Mouse (Mus musculus): ENCODE results near the gene Dusp22. TPM values are rescaled to one million over a fixed set of nuclear protein-coding genes. Genes with fewer than 3 reads are reported as not detected.

Gene Dusp22
- polyA plus RNA-seq, 1 experiment from 2014 or later: 19.0 TPM

DNA sequence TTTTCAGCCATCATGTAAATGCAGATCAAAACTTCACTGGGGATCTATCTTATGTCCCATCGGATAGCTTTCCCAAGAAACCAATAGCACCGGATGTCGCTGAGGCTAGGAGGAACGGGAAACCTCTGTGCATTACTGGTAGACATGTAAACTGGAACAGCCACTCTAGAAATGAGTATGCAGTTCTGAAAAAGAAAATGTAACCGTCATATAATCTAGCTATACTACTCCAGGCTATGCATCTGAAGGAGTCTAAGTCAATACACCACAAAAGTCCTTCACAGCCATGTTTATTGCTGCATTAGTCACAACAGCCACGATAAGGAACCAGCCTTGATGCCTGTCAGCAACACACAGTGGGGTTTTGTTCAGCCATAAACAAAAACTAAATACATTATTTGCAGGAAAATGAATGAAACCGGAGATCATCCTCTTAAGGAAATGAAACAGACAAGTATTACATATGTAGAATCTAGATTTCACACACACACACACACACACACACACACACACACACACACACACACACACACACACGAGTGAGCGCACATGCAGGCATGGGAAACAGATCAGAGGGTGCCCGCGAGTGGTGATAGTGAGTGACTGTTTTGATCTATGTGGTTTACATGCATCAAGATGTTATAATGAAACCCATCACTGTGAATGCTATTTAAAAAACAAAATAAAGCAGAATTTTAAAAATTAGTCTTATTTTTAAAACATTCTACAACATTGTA lies 73.1 kb downstream of the Dusp22 start:
- Histone ChIP-seq H3K4me1 (replicated peaks; ENCODE audit: control insufficient read depth, insufficient read depth, low read length) (no peaks in the 10 kb centered on the region), H3K27me3 (ENCODE audit: control insufficient read depth, insufficient read depth, low read length) (no peaks in the 10 kb centered on the region), H3K36me3 (ENCODE audit: control insufficient read depth, insufficient read depth, low read length) (no peaks in the 10 kb centered on the region), H3K4me3 (ENCODE audit: low read depth, low read length) (no peak overlapping the region), H3K27ac (ENCODE audit: low read depth, low read length) (no peak overlapping the region), H3K9me3 (ENCODE audit: control insufficient read depth, low read length) (no peaks in the 10 kb centered on the region), H3K9ac (ENCODE audit: low read depth, low read length) (no peak overlapping the region), H3K4me2 (replicated peaks; ENCODE audit: low read depth, low read length) (no peak overlapping the region)
- ATAC-seq (ENCODE audit: low FRiP score) (no peak), DNase-seq (ENCODE audit: low spot score) (no peak)
- WGBS: 85% methylated on average over 11 of the region's 11 CpGs

DNA sequence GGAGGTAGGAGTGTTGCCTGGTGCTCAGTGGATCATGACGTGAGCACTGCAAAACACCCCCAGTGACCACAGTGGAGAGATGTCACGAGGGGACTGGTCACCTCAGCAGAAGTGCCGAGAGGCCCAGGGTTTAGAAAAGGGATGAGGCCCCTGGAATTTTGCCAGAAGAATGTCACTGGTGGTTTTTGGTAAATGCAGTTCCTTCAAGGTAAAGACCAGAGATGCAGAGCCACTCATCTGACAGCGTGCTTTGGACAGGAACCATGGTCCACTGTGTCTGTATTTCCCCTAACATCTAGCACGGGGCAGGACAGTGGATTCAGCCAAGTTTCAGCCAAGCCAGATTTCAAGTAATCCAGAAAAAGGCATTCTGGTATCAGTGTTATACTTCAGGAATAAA lies 76.9 kb downstream of the Dusp22 start:
- no peaks in the 10 kb centered on the region for H3K9me3 ChIP-seq (ENCODE audit: control insufficient read depth, low read length)
- DNase-seq (ENCODE audit: low spot score) (no peak), ATAC-seq (ENCODE audit: low FRiP score) (no peak)
- no peaks in the 10 kb centered on the region for H3K36me3 ChIP-seq (ENCODE audit: control insufficient read depth, insufficient read depth, low read length)
- no peak overlapping the region for H3K27ac ChIP-seq (ENCODE audit: low read depth, low read length)
- no peaks in the 10 kb centered on the region for H3K4me1 ChIP-seq (replicated peaks; ENCODE audit: control insufficient read depth, insufficient read depth, low read length)
- WGBS: 92% methylated on average over 5 of the region's 5 CpGs
- H3K27me3 ChIP-seq (ENCODE audit: control insufficient read depth, insufficient read depth, low read length): no peaks in the 10 kb centered on the region
- no peak overlapping the region for H3K9ac ChIP-seq (ENCODE audit: low read depth, low read length)
- H3K4me3 ChIP-seq (ENCODE audit: low read depth, low read length): no peak overlapping the region
- H3K4me2 ChIP-seq (replicated peaks; ENCODE audit: low read depth, low read length): no peak overlapping the region

DNA sequence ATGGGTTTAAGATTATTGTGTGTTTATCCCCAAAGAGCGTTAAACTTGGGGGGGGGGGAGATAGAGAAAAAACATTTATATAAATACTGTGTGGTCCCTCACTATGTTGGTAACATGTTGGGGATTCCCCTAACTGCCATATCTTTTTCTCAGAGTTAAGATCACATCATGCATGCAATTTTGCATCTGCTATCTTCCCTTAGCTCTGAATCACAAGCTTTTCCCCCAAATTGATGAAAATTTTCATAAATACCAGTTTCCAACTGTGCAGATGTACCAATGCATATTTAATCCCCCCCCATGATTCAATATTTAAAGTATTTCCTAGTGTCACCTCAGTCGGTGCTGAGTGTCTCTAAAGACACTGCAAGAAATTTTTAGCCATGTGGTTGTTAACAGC lies 77.5 kb downstream of the Dusp22 start:
- DNase-seq (ENCODE audit: low spot score): no peak
- 92% methylated on average over 2 of the region's 2 CpGs for WGBS
- H3K4me2 ChIP-seq (replicated peaks; ENCODE audit: low read depth, low read length): no peak overlapping the region
- H3K9ac ChIP-seq (ENCODE audit: low read depth, low read length): no peak overlapping the region
- no peaks in the 10 kb centered on the region for H3K4me1 ChIP-seq (replicated peaks; ENCODE audit: control insufficient read depth, insufficient read depth, low read length)
- H3K27ac ChIP-seq (ENCODE audit: low read depth, low read length): no peak overlapping the region
- no peak for ATAC-seq (ENCODE audit: low FRiP score)
- no peaks in the 10 kb centered on the region for H3K9me3 ChIP-seq (ENCODE audit: control insufficient read depth, low read length)
- H3K36me3 ChIP-seq (ENCODE audit: control insufficient read depth, insufficient read depth, low read length): no peaks in the 10 kb centered on the region
- no peaks in the 10 kb centered on the region for H3K27me3 ChIP-seq (ENCODE audit: control insufficient read depth, insufficient read depth, low read length)
- H3K4me3 ChIP-seq (ENCODE audit: low read depth, low read length): no peak overlapping the region

DNA sequence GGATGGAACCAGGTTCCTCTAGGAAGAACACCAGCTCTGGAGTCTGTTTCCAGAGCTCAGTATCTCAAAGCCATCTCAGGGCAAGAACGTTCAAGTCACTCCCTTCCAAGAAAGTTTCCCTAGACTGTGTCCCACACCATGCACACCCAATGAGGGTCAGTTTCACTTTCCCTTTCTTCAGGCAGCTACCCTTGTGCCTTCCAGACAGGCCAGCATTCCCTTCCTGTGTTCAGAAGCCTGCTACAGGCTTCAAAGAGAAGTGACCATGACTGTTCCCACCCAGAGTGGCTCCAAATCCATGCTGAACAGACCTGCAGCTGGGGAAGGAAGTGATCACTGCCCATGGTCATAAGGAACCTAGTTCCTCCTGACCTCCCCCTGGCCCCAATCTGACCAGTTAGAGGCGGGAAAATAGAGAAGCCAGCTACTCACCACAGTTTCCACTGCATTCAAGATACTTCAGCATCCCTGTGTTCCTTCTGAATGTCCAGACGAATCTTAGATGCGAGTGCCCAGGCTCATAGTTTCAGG lies 78.6 kb downstream of the Dusp22 start:
- DNase-seq (ENCODE audit: low spot score): no peak
- H3K27ac ChIP-seq (ENCODE audit: low read depth, low read length): no peak overlapping the region
- no peaks in the 10 kb centered on the region for H3K4me1 ChIP-seq (replicated peaks; ENCODE audit: control insufficient read depth, insufficient read depth, low read length)
- no peak overlapping the region for H3K9ac ChIP-seq (ENCODE audit: low read depth, low read length)
- no peaks in the 10 kb centered on the region for H3K27me3 ChIP-seq (ENCODE audit: control insufficient read depth, insufficient read depth, low read length)
- no peaks in the 10 kb centered on the region for H3K36me3 ChIP-seq (ENCODE audit: control insufficient read depth, insufficient read depth, low read length)
- WGBS: 89% methylated on average over 4 of the region's 4 CpGs
- H3K4me3 ChIP-seq (ENCODE audit: low read depth, low read length): no peak overlapping the region
- ATAC-seq (ENCODE audit: low FRiP score): no peak
- H3K4me2 ChIP-seq (replicated peaks; ENCODE audit: low read depth, low read length): no peak overlapping the region
- no peaks in the 10 kb centered on the region for H3K9me3 ChIP-seq (ENCODE audit: control insufficient read depth, low read length)

DNA sequence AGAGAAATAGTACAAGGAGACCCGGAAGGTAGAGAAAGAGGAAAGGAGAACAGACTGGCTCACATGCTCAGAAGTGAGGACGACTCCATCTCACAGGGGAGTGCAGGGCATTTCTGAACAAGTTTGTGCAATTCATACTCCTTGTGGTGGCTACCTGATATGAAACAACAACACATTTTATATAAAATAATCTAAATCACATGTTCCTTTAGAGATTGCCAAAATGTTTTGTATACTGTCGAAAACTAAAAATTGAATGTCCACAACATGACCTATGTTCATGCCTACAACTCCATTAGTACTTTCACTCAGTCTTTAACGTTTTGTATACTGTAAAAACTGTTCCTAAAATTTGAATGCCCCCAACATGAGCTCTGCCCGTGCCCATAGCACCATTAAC lies 81.4 kb downstream of the Dusp22 start:
- H3K9ac ChIP-seq (ENCODE audit: low read depth, low read length): no peak overlapping the region
- no peaks in the 10 kb centered on the region for H3K36me3 ChIP-seq (ENCODE audit: control insufficient read depth, insufficient read depth, low read length)
- no peak overlapping the region for H3K4me3 ChIP-seq (ENCODE audit: low read depth, low read length)
- H3K9me3 ChIP-seq (ENCODE audit: control insufficient read depth, low read length): no peaks in the 10 kb centered on the region
- no peaks in the 10 kb centered on the region for H3K27me3 ChIP-seq (ENCODE audit: control insufficient read depth, insufficient read depth, low read length)
- DNase-seq (ENCODE audit: low spot score) (no peak), ATAC-seq (ENCODE audit: low FRiP score) (no peak)
- no peaks in the 10 kb centered on the region for H3K4me1 ChIP-seq (replicated peaks; ENCODE audit: control insufficient read depth, insufficient read depth, low read length)
- WGBS: 76% methylated on average over 5 of the region's 5 CpGs
- H3K27ac ChIP-seq (ENCODE audit: low read depth, low read length): no peak overlapping the region
- no peak overlapping the region for H3K4me2 ChIP-seq (replicated peaks; ENCODE audit: low read depth, low read length)

DNA sequence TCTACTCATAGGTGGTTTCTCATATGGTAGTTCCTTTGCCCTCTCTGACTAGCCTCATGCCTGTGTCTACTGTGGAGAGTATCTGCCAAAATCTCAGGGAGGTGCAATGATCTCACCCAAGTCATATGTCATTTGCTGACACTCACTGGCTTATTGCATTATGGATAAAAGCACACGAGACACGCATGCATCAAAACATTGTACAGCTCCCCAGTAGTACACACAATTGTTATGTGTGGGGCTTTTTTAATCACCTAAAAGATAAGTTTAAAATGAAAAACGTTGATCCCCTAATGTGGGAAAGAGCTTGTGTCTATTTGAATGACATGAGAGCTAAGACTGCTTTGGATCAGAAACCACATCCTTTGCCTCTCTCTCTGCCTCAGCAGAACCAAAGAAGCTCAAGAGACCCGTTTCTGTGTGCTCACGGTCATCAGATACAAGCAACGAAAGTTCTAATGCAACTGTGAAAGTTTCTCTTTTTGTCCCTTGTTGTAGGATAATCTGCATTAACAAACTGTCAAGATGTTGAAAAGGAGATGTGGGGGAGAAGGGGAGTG lies 82.7 kb downstream of the Dusp22 start:
- 80% methylated on average over 6 of the region's 6 CpGs for WGBS
- no peaks in the 10 kb centered on the region for H3K27me3 ChIP-seq (ENCODE audit: control insufficient read depth, insufficient read depth, low read length)

DNA sequence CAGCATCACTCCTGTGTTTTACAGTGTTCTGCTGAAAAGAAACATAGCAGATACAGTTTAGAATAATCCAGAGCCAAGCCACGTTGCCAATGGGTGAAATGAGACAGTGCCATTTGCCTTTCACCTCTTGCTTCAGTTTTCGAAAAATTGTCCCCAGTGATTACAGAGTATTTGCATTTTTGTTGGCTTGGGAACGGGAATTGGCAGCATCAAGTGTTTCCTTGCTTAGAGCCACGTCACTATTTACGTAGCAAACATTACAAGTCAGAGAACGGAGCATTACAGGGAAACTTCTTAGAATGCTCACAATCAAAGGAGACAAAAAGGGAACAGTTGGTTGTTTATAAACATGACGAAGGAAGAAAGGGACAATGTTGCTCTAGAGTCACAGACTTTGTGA lies 85.3 kb downstream of the Dusp22 start:
- H3K9me3 ChIP-seq (ENCODE audit: control insufficient read depth, low read length): no peaks in the 10 kb centered on the region
- H3K4me3 ChIP-seq (ENCODE audit: low read depth, low read length): no peak overlapping the region
- peaks cover 18% of the 10 kb centered on the region for H3K27me3 ChIP-seq (ENCODE audit: control insufficient read depth, insufficient read depth, low read length)
- H3K4me1 ChIP-seq (replicated peaks; ENCODE audit: control insufficient read depth, insufficient read depth, low read length): peaks cover 2% of the 10 kb centered on the region; the same call in 1 of the 2 replicates
- DNase-seq (ENCODE audit: low spot score): no peak
- H3K36me3 ChIP-seq (ENCODE audit: control insufficient read depth, insufficient read depth, low read length): no peaks in the 10 kb centered on the region
- H3K9ac ChIP-seq (ENCODE audit: low read depth, low read length): no peak overlapping the region
- no peak overlapping the region for H3K4me2 ChIP-seq (replicated peaks; ENCODE audit: low read depth, low read length)
- no peak overlapping the region for H3K27ac ChIP-seq (ENCODE audit: low read depth, low read length)
- ATAC-seq (ENCODE audit: low FRiP score): no peak
- 79% methylated on average over 7 of the region's 7 CpGs for WGBS

More for the DNA sequence above, 82.7 kb downstream of the Dusp22 start:
- ATAC-seq (ENCODE audit: low FRiP score) (no peak), DNase-seq (ENCODE audit: low spot score) (no peak)
- Histone ChIP-seq H3K4me1 (replicated peaks; ENCODE audit: control insufficient read depth, insufficient read depth, low read length) (no peaks in the 10 kb centered on the region), H3K27ac (ENCODE audit: low read depth, low read length) (no peak overlapping the region), H3K4me2 (replicated peaks; ENCODE audit: low read depth, low read length) (no peak overlapping the region), H3K9ac (ENCODE audit: low read depth, low read length) (no peak overlapping the region), H3K4me3 (ENCODE audit: low read depth, low read length) (no peak overlapping the region), H3K9me3 (ENCODE audit: control insufficient read depth, low read length) (no peaks in the 10 kb centered on the region), H3K36me3 (ENCODE audit: control insufficient read depth, insufficient read depth, low read length) (no peaks in the 10 kb centered on the region)

DNA sequence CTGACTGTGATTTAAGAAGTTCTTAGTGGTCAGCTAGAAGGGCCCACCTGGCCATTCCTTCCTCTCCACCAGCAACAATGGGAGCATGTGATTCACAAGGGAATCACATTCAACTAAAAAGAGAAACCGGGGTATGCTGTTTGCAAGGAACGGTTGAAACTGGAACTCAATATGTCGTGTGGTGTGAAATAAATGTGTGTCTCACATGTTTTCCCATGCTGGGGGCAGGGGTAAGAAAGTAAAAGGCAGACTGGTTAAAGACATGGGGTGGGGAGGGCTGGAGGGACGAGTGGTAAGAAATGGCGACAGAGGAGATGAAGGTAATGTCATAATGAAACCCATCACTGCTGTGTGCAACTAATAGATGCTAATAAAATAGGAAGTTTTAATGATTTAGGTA lies 87.3 kb downstream of the Dusp22 start:
- no peak overlapping the region for H3K4me2 ChIP-seq (replicated peaks; ENCODE audit: low read depth, low read length)
- DNase-seq (ENCODE audit: low spot score) (no peak), ATAC-seq (ENCODE audit: low FRiP score) (no peak)
- H3K36me3 ChIP-seq (ENCODE audit: control insufficient read depth, insufficient read depth, low read length): no peaks in the 10 kb centered on the region
- 81% methylated on average over 5 of the region's 5 CpGs for WGBS
- no peak overlapping the region for H3K9ac ChIP-seq (ENCODE audit: low read depth, low read length)
- no peak overlapping the region for H3K27ac ChIP-seq (ENCODE audit: low read depth, low read length)
- peaks cover 2% of the 10 kb centered on the region; the same call in 1 of the 2 replicates for H3K4me1 ChIP-seq (replicated peaks; ENCODE audit: control insufficient read depth, insufficient read depth, low read length)
- H3K27me3 ChIP-seq (ENCODE audit: control insufficient read depth, insufficient read depth, low read length): peaks cover 36% of the 10 kb centered on the region
- H3K9me3 ChIP-seq (ENCODE audit: control insufficient read depth, low read length): no peaks in the 10 kb centered on the region
- no peak overlapping the region for H3K4me3 ChIP-seq (ENCODE audit: low read depth, low read length)

DNA sequence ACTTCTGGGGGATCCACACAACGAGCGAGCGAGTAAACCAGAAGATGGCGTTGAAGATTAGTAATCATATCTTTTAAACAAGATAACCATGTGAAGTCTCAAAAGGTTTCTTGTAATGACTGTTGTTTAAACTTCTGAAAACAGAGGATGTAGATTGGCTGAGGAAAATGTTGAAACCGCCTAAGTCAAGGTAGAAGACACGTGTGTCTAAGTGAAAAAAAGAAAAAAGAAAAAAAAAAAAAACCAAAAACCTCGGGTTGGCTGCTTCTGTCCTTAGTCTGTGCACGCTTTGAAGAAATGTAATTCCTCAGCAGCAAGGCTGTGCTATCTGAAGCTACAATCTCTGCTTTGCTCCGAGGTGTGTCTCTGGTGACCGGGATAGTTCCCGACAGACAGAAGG lies 87.7 kb downstream of the Dusp22 start:
- Histone ChIP-seq H3K9me3 (ENCODE audit: control insufficient read depth, low read length) (no peaks in the 10 kb centered on the region), H3K4me1 (replicated peaks; ENCODE audit: control insufficient read depth, insufficient read depth, low read length) (peaks cover 2% of the 10 kb centered on the region; the same call in 1 of the 2 replicates), H3K27ac (ENCODE audit: low read depth, low read length) (no peak overlapping the region), H3K4me3 (ENCODE audit: low read depth, low read length) (no peak overlapping the region), H3K36me3 (ENCODE audit: control insufficient read depth, insufficient read depth, low read length) (no peaks in the 10 kb centered on the region), H3K9ac (ENCODE audit: low read depth, low read length) (no peak overlapping the region), H3K4me2 (replicated peaks; ENCODE audit: low read depth, low read length) (no peak overlapping the region), H3K27me3 (ENCODE audit: control insufficient read depth, insufficient read depth, low read length) (peaks cover 39% of the 10 kb centered on the region)
- no peak for ATAC-seq (ENCODE audit: low FRiP score)
- no peak for DNase-seq (ENCODE audit: low spot score)
- 75% methylated on average over 11 of the region's 11 CpGs for WGBS
